Mouse (Mus musculus) T-helper 17 cell (primary cell): ENCODE results near the gene Ski.

Experiments used
- in situ Hi-C, 2 experiments: fragments of 300-600 bp; cut with MboI, MseI; formaldehyde crosslinking; loops; 1 replicate in 1 of 2; 2 replicates in 1 of 2; pipeline ENCODE4 v1.15.1; 2025; ENCODE audit warnings: high pct_unique_total_duplicates in 2 of 2

Gene Ski

DNA sequence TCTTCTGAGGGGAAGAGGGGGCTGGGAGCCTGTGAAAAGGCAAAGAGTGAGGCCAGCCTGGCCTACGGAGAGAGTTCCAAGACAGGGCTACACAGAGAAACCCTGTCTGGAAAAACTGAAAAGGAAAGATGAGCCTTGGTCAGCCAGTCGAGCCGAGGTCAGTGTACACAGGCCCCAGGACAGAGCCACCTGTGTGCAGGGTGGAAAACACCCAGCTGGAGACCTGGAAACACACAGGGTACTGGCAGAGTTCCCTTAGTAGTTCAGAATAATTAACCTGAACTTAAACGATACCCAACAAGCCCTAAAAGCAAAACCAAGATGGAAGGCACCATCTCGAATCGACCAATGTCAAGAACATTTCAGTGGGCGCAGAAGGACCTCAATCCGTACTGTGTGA, 83.9 kb downstream of the Ski start:
- in situ Hi-C loops = no loop called here

- in situ Hi-C loops = no loop called here
Observed at GRCm38 (mm10) chr4:155137891-155138290, 84.5 kb downstream of the Ski start.

- in situ Hi-C loops = no loop called here
Observed at GRCm38 (mm10) chr4:155135909-155136585, 86.3 kb downstream of the Ski start.

DNA sequence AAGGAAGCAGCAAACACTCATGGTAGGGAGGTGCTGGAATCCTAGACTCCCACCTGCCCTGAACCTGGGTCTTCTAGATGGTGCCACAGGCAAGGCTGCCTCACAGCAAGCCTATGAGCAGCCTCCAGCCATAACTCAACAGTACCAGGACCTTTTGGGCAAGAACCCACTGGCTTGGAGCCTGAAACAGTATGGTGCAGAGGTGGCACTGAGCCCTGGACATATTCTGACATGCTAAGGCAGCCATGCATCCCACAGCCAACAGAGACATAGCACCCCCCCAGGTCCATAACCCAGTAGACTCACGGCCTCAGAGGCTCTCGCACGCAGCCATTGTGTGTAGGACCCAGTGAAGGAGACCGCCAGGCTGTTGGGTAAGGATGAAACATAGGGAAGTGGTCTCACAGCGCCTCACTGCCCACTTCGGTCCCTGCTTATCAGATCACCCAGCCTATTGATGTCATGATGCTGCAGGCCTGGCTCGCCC, 87.7 kb downstream of the Ski start:
- in situ Hi-C loops = no loop called here

DNA sequence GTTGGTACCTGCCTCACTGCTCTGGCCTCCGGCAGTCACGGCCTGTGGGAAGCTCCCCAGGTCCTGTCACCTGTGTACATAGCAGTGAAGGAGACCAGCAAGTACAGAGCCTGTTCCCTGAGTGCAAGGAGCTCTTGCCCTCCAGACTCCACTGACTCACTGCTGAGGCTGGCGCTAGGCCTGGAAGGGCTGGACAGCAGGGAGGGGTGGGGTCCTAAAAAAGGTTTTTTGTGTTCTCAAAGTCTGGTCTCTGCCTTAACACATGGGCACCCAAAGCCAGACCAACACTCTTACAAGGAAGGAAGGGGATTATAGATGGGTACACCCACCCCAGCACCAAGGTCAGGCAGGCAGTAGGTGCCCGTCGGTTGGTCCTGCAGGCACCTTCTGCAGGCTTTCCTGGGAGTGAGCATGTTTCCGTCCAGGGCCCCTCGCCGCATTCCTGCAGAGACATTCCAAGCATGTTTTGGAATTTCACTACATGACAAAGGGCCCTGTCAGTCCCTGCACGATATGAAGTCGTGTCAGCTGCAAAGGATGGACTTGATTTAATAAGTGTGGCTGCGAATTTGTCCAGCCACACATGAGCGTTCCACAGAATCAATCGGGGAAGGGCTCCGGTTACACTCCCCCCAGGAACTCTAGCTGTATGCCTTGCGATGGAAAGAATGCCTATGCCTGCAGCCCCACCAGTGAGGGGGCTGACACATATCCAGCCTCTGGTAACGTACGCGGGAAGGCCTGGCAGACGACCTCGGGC, 88.6 kb downstream of the Ski start:
- in situ Hi-C loops = no loop called here

DNA sequence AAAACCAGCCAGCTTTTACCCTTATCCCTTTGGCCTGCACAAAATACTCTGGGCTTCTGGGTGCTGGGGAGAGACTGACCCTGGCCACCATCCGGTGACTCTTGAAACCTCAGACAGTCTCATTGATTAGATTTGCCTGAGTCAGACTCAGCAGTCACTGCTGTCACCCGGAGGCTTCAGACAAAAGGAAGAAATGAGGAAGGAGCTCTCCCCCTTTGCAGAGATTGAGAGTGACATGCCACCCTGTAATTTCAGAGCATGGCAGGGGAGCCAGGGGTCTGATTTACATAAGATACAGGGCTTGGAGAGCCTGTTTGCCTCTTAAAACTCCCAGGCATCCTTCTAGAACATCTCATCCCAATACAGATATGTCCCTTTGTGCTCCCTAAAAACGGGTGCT, 89.2 kb downstream of the Ski start:
- in situ Hi-C loops = no loop called here

DNA sequence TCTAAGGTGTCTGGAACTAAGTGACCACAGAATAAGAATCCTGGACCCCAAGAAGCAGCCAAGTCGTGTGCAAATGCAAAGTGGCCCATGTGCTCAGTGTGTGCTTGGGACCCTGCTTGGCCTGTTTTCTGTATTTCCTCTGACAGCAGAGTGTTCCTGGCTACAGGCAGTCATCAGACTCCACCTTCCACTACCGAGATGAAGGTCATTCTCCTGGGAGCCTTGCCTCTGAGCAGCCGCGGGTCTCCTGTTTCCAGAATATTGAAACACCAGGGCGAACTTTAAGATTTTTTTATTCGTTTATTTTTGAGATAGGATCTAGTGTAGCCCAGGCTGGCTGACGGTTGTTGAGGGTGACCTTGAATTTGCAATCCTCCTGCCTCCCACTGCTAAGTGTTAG, 91.8 kb downstream of the Ski start:
- in situ Hi-C loops = no loop called here

- in situ Hi-C loops = no loop called here
Observed at GRCm38 (mm10) chr4:155129996-155130395, 92.4 kb downstream of the Ski start.

DNA sequence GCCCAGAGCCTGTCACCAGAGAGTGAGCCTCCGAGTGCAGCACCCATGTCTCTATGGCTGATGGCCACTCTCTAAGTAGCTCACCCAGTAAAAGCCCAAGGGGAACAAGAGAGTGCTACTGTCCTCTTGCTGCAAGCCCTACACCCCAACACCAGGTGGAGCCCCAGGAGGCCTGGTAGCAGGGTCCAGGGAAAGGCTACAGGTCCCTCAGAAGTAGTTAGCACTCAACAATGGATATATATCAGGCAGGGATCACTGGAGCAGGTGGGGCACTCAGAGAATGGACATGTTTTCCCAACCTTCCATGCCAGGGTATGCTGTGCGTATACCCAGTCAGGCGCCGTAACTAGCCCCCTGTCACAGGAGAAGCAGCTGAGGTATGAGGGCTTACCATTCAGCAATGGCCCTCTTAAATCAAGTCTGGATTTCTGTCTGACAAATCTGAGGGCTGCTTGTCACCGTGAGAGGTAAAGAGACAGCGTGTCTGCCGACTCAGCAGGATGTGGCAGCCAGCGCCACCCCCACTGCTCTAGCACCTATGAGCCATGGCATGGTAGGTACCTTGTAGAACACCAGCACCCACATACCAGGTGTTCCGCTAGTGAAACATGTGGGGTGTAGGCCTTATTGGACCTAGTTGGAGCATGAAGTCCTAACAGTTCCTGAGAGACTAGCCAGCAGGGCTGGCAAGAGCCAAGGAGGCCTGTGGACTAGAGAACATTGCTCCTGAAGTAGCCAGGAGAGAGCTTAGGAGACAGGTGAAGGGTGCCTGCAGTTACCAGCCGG, 93.1 kb downstream of the Ski start:
- in situ Hi-C loops = no loop called here

DNA sequence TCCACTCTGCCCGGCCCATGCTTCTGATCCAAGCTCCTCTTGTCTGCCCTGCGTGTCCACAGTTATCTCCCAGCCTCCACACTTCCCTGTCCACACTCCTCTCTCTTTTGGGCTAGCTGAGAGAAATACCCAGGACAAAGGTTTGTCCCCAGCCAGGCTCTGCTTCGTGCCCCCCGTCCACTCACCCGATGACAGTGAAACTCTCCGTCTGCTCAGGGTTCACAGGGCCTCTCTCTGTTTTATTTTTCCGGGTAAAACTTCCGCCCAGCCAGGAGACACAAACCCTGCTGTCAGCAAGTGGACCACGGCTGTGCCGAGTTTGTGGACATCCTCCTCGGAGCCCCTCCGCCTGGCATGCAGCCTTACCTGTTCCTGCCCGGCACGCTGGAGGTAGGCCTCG, 94.0 kb downstream of the Ski start:
- in situ Hi-C loops = no loop called here

DNA sequence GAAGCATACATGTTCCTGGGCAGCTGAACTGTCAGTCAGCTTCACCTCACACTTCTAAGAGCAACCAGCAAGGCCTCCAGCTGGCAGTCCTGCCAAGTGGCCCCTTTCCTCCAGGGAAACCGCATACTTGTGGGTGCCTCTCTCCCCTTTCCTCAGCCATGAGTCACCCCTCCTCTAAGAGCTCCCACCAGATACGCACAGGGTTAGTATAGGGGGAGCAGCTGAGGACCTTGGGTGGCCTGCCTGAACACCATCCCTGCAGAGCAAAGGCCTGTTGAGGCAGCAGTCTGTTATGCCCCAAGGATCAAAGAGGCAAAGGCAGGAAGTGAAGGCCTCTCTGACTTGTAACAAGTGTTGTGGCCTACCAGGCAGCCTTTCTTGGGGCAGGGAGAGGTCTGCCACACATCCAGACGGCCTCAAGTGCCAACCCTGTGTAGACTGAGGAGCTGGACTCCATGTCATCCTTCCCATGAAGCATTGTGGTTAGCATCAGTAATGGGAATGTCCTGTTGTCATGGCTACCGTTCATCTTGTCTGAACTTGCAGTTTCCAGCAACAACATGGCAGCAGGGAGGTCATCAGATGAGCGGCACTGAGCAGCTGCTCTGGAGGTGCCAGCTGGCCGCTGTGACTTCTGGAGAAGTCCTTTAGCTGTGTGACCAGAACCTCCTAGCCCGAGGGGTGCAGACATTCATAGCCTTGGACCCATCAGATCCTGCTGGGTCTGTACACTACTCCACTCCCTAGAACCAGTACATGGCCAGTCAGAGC, 95.6 kb downstream of the Ski start:
- in situ Hi-C loops = no loop called here

DNA sequence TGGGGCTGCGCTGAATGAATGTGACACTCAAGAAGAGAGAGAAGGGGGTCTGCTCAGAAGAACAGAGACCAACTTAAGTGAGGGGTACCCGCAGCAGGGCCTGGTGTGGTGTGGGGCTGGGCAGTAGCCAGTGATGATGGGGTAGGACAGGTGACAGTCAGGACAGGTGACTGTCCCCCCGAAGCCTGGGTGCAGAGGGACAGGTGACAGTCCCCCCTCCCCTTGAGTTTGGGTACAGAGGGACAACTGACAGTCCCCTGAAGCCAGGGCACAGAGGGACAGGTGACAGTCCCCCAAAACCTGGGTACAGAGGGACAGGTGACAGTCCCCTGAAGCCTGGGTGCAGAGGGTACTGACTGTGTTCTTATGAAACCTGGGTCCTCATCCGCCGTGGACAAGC, 96.2 kb downstream of the Ski start:
- in situ Hi-C loops = no loop called here

GRCm38 (mm10) chr4:155125310-155125709, 97.1 kb downstream of the Ski start:
- in situ Hi-C loops = no loop called here

- in situ Hi-C loops = no loop called here
Observed at GRCm38 (mm10) chr4:155123868-155124534, 98.4 kb downstream of the Ski start.

- in situ Hi-C loops = no loop called here
Observed at GRCm38 (mm10) chr4:155122444-155123040, 99.8 kb downstream of the Ski start.

GRCm38 (mm10) chr4:155121915-155122443, 100.4 kb downstream of the Ski start:
- in situ Hi-C loops = no loop called here

DNA sequence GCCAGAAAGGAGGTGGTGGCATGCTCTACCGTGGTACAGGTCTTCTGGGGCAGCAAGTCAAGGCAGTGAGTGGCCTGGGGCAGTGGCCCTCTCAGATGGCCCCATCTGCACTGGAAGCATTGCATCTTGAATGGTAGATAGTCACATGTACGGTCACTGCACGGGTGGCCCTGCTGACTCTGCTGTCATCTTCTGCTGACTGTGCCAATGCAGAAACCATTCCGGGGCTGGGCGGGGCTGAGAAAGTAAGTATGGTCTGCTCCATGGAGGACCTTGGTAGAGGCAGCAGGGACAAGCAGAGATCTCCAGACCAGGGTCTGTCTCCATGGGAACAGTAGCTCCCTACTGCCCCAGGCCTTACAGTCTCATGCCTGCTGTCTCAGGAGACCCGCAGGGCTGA, 101.2 kb downstream of the Ski start:
- in situ Hi-C loops = no loop called here

DNA sequence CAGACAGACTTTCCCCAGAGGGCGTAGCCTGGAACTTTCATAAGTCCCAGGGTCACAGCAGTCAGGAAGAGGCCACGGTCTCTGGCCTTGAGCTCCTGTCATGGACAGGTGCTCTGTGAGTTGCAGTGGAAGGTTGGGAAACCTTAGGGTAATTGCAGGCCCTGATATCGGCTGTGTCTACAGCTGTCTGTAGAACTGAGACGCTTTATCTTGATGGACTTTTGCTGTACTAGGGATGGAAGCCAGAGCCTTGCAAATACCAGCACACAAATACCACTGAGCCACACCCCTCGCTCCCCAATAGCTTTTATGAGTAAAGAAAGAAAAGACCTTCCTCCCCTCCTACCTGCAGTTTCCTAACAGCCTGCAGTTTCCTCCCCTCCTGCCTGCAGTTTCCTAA, 101.8 kb downstream of the Ski start:
- in situ Hi-C loops = no loop called here

DNA sequence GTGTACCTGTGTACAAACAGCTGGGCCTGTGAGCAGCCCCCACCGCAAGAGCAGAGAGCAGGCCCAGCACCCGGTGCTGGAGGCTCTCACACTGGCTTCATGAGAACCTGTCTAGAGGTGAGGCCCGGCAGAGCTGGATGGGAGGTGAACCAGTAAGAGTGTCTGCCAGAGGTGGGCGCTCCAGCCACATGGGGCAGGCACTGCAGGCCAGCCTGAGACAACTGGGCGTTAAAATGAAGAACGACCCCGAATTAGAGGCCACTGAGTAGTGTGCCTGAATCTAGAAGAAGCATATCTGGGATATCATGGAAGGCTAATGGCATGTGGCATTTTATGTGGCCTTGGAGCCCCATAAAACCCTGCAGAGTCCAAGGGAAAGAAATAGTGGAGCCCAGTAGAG, 102.4 kb downstream of the Ski start:
- in situ Hi-C loops = no loop called here

GRCm38 (mm10) chr4:155118278-155118677, 104.1 kb downstream of the Ski start:
- in situ Hi-C loops = no loop called here
